Mouse (Mus musculus) stomach, postnatal 0 days (tissue): ENCODE measurements around the gene Swi5.

ENCODE experiments used
- CTCF ChIP-seq: IDR thresholded peaks from 2 replicates; pipeline ENCODE4 v1.5.1; 2016; ENCODE audit warnings: antibody characterized with exemption, low read depth, mild to moderate bottlenecking, moderate library complexity
- EP300 ChIP-seq: optimal IDR thresholded peaks from 2 replicates; pipeline ENCODE3; 2016; ENCODE audit warnings: antibody characterized with exemption

DNA sequence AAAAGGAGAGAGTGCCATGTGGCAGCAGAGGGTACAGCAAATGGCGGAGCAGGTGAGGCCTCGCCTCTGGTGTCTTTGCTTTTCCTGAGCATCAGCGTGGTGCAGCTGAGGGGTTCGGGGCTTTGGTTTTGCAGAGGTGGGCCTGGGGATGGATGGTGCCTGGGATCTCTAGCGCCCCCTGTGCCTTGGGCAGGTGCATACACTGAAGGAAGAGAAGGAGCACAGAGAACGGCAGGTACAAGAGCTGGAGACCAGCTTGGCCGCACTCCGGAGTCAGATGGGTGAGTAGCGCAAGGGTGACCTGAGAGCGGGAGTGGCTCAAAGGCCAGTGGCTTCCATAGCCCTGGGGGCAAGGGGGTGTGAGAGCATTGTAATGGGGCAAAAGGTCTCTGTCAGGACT lies 15.1 kb upstream of the Swi5 start:
- TF ChIP-seq EP300 (no peak), CTCF (peak; percentile 52)
